Mouse (Mus musculus): ENCODE measurements around the gene Ddx5.

GRCm38 (mm10) chr11:106823741-106824140, 34.8 kb upstream of the Ddx5 start:
- no peak for TF ChIP-seq CTCF (IDR thresholded peaks at IDR 0.05; ENCODE audit: low read depth, low read length)
- TF ChIP-seq GATA1 (IDR thresholded peaks at IDR 0.05; ENCODE audit: borderline replicate concordance, low read length) = no peak

Measured in G1E (cell line).